Mouse (Mus musculus): ENCODE results near the gene Adcy3.
"Not testable (repeated sequence)": the region's sequence is repeated elsewhere in the genome, so short reads cannot be mapped to it uniquely, and the experiment has no call there.

The Adcy3 gene

GRCm38 (mm10) chr12:4188171-4189059, 55.5 kb downstream of the Adcy3 start:
- DNase-seq, result no peak

GRCm38 (mm10) chr12:4189060-4189447, 56.2 kb downstream of the Adcy3 start:
- DNase-seq, result peak; percentile 75

- DNase-seq, result no peak
These were observed 59.6 kb downstream of the Adcy3 start for GRCm38 (mm10) chr12:4192514-4192913.

DNA sequence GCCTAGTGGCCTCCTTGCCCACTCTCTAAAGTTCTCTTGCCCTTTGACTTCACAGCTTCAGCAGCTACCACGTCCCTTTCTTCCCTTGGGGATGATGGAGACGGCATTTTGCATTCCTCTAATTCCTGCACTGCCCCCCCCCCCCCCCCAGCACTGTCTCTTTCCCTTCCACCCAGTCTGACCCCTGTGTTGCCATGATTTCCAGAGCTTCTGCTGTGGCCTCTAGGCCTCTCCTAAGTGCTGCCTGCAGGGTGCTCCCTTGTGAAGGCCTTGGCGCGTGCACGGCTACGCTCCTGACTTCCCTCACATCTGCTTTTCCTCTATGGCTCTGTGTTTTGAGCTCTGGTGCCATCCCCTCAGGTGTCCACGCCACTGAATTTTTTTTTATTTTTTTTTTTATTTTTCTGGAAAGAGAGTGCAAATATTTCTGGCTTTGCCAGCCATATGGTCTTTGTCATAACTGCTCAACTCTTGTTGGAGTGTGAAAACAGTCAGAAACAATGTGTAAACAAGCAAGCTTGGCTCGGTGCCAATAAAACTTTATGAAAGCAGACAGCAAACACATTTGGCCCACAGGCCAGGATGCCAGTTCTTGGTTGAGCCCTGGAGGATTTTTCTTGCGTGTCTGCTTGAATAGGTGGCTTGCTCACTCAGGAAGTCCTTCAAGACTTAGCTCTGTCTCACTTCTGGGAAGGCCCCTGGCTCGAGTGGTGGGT, 60.3 kb downstream of the Adcy3 start:
- no peak for DNase-seq

- no peak for DNase-seq
These were observed 61.7 kb downstream of the Adcy3 start for GRCm38 (mm10) chr12:4194643-4195042.

DNA sequence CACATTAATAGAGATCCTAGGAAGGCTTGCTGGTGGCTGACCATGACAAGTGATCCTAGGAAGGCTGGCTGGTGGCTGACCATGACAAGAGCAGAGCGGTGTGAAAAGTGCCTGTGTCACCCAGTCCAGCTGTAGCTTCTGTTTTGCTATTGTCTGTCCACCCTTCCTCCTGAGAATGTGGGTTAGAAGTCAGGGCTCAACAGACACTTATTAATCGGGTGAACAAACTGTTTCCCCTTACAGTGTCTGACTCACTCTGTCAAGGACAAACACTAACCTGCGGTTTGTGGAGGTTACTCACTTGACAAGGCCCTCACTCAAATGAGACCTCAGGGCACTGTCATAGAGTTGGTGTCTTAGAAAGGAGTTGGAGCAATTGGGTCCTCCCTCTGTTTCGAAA, 65.8 kb downstream of the Adcy3 start:
- DNase-seq, result no peak

DNA sequence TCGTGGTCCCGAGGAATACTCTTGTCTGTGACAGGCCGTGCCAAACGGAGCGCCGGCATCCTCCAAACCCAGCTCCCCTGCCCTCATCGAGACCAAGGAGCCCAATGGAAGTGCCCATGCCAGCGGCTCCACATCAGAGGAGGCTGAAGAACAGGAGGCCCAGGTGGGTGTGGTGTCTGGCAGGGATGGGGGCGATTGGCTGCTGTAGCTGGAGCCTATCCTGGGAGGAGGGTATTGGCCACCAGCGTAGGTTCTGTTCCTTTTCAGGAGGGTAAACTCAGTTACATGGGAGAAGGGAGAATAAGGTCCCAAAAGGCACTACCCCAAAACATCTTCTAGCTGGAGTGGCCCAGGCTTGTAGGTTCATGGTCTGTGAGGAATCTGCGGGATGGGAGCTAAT, 66.4 kb downstream of the Adcy3 start:
- no peak for DNase-seq

DNA sequence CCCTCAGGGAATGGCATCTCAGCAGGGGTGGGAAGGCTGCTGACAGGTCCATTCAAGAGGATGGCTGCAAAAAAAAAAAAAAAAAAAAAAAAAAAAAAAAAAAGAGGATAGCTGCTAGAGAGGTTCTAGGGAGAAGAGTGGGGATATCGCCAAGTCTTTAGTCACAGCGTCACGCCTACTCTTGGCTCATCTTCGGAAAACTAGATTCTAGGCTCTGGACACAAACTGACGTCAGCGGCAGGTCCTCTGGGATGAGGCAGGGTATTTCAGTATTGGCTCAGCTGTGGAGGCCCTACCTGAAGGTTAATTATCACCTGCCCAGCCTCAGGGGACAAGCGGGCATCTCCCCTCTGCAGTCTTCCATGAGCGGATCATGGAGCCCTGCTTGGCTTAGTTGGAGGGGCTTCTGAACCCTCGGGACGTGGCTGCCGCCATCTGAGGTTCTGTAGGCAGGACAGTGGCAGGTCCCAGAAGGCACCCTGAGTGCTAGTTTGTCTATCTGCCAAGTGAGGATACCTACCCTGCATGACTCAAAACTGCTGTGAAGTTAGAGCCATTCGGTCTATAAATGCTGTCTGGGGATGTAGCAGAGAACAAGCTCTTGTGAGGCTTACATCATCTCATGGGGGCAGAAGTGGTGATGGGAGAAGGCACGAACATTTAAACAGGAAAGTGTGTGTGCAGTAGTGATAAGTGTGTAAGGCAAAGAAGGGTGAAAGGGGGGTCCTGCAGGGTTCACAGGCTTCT, 68.7 kb downstream of the Adcy3 start:
- DNase-seq, result no peak

DNA sequence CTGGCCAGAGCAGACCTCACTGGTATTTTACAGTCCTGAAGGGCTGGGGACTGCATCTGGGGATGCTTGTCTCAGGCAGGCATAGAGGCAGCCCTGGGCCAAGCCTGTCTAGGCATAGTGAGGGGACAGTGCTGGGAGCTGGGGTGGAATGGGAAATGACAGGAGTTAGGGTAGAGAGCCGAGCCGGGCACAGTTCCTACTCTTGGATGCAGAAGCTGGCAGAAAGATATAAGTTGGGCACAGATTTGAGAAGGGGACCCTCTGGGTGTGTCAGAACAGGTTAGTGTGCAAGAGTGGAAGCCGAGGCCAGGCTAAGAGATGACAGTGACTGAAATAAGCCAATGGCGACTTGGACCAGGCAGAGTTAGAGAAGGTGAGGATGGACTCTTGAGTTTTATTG, 69.3 kb downstream of the Adcy3 start:
- no peak for DNase-seq

DNA sequence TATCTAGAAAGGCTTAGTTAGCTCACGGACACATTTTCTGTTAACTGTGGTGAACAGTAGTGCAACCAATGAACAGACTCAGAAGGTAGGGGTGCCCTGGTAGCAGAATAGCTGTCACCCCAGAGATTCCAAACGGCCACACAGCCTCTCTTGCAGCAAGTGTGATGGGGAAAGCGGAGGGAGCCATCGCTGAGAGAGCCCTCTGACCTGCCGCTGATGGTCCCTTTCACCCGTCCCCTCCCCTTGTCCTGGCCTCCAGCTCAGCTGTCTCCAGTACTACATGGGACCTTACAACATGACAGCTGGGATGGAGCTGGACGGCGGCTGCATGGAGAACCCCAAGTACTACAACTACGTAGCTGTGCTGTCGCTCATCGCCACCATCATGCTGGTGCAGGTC, 73.2 kb downstream of the Adcy3 start:
- DNase-seq, result no peak

- DNase-seq, result peak; percentile 55
These were observed 75.7 kb downstream of the Adcy3 start for GRCm38 (mm10) chr12:4208405-4209133.

DNA sequence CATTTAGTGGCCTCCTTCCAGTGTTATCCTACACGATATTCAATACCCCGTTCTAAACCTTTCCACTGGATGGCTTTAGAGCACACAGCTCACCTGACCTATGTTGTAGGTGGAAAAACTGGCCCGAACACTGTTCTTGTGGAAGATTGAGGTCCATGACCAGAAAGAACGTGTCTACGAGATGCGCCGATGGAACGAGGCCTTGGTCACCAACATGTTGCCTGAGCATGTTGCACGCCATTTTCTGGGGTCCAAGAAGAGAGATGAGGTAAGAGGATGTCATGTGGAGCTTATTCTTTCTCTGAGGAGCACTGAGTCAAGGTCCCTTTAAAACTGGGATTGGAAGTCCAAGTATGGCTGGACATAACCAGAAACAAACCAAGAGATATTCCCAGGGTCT, 76.3 kb downstream of the Adcy3 start:
- no peak for DNase-seq

- no peak for DNase-seq
These were observed 78.3 kb downstream of the Adcy3 start for GRCm38 (mm10) chr12:4211174-4211573.

DNA sequence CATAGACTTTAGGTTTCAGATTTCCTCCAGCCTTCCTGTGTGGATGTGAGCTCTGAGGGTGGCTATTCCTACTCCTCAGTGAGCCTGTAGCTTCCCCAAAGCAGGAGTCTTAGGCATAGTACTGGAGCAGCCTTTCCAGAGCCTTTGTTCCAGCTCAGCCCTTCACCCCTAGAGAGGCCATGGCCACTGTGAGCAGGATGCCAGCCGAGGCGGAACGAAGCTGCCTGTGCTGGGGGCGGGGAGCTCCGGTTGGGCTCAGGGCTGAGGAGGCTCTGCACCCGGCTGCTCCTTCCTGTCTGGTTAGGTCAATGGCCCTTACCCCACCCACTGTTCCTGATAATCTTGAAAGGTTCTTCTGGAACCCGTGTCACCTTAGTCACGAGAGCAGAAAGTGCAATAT, 80.0 kb downstream of the Adcy3 start:
- no peak for DNase-seq

DNA sequence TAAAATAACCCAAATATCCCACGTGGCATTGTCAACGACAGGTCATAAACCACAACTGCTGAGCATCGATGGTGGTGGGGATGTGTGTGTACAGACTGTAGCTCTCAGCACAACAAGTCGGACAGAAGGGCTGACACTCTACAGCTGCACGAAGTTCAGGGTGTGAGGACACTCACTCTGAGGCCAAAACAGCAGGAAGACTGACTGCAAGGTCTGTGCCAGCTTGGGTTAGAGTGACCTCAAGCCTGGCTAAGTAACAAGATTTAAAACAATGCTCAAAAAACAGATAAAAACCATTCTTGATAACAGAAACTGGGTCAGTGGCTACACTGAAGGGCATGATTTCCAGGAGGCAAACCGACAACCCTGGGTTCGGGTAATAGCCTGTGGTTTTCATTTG, 97.3 kb downstream of the Adcy3 start:
- no peak for DNase-seq

DNA sequence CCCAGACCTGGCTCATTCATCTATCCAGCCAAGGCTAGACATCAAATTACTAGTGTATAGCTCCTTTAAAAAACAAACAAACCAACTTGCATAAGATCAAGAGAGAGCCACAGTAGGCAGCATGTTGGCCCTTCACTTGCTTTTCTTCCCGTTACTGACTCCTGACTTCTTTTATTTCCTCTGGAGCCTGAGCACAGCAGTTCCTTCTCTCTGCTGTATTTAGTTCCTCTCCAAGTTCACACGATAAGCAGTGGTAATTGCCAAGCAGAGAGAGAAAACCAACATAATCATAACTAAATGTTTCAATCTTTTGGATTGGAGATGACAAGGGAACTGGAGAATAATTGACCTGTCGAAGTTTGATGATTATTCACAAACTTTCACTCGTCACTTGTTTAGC, 99.9 kb downstream of the Adcy3 start:
- no peak for DNase-seq

DNA sequence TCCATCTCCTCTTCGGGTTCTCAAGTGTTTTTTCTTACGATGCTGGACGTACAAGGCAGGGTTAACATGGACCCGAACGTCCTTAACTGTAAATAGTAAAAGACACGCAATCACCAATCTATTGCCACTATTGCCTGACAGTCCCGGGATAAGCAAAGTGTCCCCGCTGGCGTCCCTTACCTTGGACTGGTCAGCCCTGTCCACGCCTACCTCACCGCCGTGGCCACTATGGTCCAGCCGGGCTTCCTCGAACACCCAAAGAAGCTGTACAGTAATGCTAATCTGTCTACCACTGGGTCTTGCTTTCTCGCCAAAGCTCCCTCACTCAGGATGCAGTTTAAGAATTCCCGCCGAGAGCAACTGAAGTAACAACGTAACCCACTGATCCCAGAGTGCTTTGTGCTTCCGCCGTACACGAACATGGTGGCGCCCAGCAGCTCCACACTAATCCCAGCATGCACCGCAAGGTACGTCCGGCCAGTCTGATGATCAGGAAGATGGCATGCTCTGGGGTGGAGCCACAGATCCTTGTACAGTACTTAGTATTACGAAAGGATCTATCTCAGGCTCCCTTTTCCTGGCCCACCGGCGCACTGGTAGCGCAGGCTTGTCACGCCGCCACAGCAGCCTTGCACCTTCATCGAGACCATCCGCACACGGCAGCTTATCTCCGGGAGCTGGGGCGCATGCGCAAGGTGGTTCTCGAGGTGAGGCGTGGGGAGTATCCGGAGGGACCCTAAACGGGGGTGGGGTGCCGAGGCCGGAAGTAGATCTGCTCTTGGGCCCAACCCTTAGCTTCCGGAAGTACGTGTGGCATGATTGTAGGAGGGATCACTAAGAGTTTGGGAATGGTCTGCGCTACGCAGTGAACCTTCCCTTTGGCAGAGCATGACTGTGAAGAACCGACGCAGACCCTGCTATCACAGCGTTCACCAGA, 100.9 kb downstream of the Adcy3 start, which contains the start of the genes Ptrhd1 and Cenpo:
Gene Ptrhd1 (plus strand): TSS at position 456 of the 937 bp plus-strand sequence.
Gene Cenpo (minus strand): TSS at position 723 of the 937 bp plus-strand sequence.
- DNase-seq, result peak; percentile 95

GRCm38 (mm10) chr12:4237481-4237880, 104.6 kb downstream of the Adcy3 start:
- DNase-seq, result no peak

DNA sequence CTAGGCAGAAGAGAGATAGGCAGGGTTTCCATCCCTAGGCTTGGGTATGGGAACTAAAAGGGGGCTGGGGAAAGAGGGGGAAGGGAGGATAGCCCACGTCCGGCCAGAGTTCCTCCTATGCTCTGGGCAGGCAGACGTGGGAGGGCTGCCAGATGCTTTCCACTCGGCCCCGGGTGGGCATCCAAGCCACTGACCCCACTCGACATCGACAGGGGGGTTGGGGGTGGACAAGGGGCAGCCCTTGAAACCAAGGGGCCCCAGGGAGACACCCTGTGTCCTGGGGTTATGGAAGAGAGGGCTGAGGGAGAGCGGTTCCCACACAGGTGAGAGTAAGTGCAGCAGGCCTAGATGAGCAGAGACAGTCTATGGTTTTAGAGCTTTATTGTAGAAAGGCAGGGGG, 107.4 kb downstream of the Adcy3 start:
- DNase-seq, result not testable (repeated sequence)

DNA sequence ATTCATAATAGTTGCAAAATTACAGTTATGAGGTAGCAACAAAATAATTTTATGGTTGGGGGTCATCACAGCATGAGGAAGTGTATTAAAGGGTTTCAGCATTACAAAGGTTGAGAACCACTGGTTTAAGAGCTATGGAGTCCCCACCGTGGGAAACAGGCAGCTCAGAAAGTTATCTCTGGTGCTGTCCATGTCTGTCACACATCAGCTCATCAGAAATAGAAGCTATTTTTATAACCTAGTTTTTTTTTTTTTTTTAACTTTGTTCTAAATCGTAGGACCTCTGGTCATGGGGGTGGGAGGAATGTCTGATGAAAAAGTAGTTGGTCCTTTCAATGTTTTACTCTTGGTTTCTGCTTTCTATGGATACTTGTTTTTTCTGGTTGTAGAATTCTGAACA, 110.9 kb downstream of the Adcy3 start:
- no peak for DNase-seq

GRCm38 (mm10) chr12:4245742-4246141, 112.8 kb downstream of the Adcy3 start:
- no peak for DNase-seq

GRCm38 (mm10) chr12:4249786-4250185, 116.9 kb downstream of the Adcy3 start:
- DNase-seq, result no peak
